In genomic region chr4:59181320-59182271, GRCm38 (mm10) we compare ENCODE assay signal across 24 mouse cellular contexts. TPM values are rescaled to one million over a fixed set of nuclear protein-coding genes. Genes with fewer than 3 reads are reported as not detected.
A peak's percentile ranks its signal among the peaks of the same experiment; 100 is the strongest.
DNase-seq lines count a peak whose midpoint lies in the region; ATAC-seq and TF ChIP-seq lines count a peak whose summit lies in the region.
"Had no signal": no experiment of that assay in that cellular context is flagged by ENCODE, and none has a peak within 500 bp of the region (broad histone marks: within the 10 kb centered on the region; RNA-seq: fewer than 3 reads in every experiment).

No protein-coding gene starts in this region.

- no peaks in the 10 kb centered on the region for H3K9me3 ChIP-seq in liver, embryonic 16.5 days (replicated peaks; ENCODE audit: control insufficient read depth, low read length)
- no peaks in the 10 kb centered on the region for H3K9me3 ChIP-seq in hindbrain, embryonic 14.5 days (ENCODE audit: control insufficient read depth, low read length)
- H3K9me3 ChIP-seq in midbrain, postnatal 0 days (ENCODE audit: low read length): no peaks in the 10 kb centered on the region
- H3K9me3 ChIP-seq: embryonic facial prominence, embryonic 13.5 days; hindbrain, embryonic 15.5 days; limb, embryonic 13.5 days; lung, embryonic 15.5 days; midbrain, embryonic 10.5 days; neural tube, embryonic 13.5 days had no signal

- no peaks in the 10 kb centered on the region for H3K36me3 ChIP-seq in liver, embryonic 16.5 days (ENCODE audit: control insufficient read depth, insufficient read depth)
- H3K36me3 ChIP-seq in hindbrain, embryonic 14.5 days (replicated peaks; ENCODE audit: control insufficient read depth, insufficient read depth): no peaks in the 10 kb centered on the region
- H3K36me3 ChIP-seq in midbrain, postnatal 0 days (ENCODE audit: insufficient read depth, low read length): no peaks in the 10 kb centered on the region
- H3K36me3 ChIP-seq: embryonic facial prominence, embryonic 13.5 days; hindbrain, embryonic 15.5 days; limb, embryonic 13.5 days; lung, embryonic 15.5 days; midbrain, embryonic 10.5 days; neural tube, embryonic 13.5 days had no signal

- peak; percentile 64 for DNase-seq in heart, adult 11 months
- no peak for DNase-seq in heart, adult 9 months (ENCODE audit: low spot score in 2 of 2)
- peak; percentile 50 for DNase-seq in 416B (ENCODE audit: low read depth)
- DNase-seq in hindbrain, embryonic 14.5 days (ENCODE audit: low spot score): no peak
- DNase-seq in midbrain, postnatal 0 days (ENCODE audit: low spot score): no peak
- DNase-seq in embryo, embryonic 10 days (ENCODE audit: low spot score): no peak
- DNase-seq: cerebellum, adult 11-12 months; heart, postnatal 14 days; right cerebral cortex, postnatal 14 days; thymus, postnatal 4 days had no signal

- peak overlapping the region; percentile 9; the same call in 1 of the 2 replicates for H3K4me2 ChIP-seq in liver, embryonic 16.5 days (ENCODE audit: low read depth, low read length)
- H3K4me2 ChIP-seq in hindbrain, embryonic 14.5 days (replicated peaks): no peak overlapping the region
- H3K4me2 ChIP-seq in midbrain, postnatal 0 days (ENCODE audit: low read depth, low read length, poor library complexity, severe bottlenecking): no peak overlapping the region
- H3K4me2 ChIP-seq: embryonic facial prominence, embryonic 13.5 days; hindbrain, embryonic 15.5 days; limb, embryonic 13.5 days; lung, embryonic 15.5 days; neural tube, embryonic 13.5 days had no signal

- no peak for TF ChIP-seq CTCF in bone marrow, adult 2 months (IDR thresholded peaks at IDR 0.05; ENCODE audit: control insufficient read depth, insufficient read depth, low read length)
- no peak for TF ChIP-seq CTCF in midbrain, postnatal 0 days (IDR thresholded peaks at IDR 0.05)

- 54% methylated on average over 5 of the region's 5 CpGs for WGBS in bone marrow, adult 2 months
- 43% methylated on average over 5 of the region's 5 CpGs for WGBS in liver, embryonic 16.5 days (ENCODE audit: insufficient replicate concordance)
- WGBS in hindbrain, embryonic 14.5 days: 36% methylated on average over 5 of the region's 5 CpGs
- WGBS in midbrain, postnatal 0 days: 30% methylated on average over 5 of the region's 5 CpGs

- TF ChIP-seq POLR2A in bone marrow, adult 2 months (IDR thresholded peaks at IDR 0.05; ENCODE audit: borderline replicate concordance, control insufficient read depth, low read depth, low read length): no peak

- H3K4me3 ChIP-seq in bone marrow, adult 2 months (replicated peaks; ENCODE audit: control insufficient read depth, low read depth, low read length): no peak overlapping the region
- H3K4me3 ChIP-seq in liver, embryonic 16.5 days (ENCODE audit: low read depth, low read length): no peak overlapping the region
- no peak overlapping the region for H3K4me3 ChIP-seq in hindbrain, embryonic 14.5 days (replicated peaks; ENCODE audit: low read length)
- H3K4me3 ChIP-seq in midbrain, postnatal 0 days (ENCODE audit: low read depth, low read length): no peak overlapping the region
- H3K4me3 ChIP-seq: embryonic facial prominence, embryonic 13.5 days; hindbrain, embryonic 15.5 days; limb, embryonic 13.5 days; lung, embryonic 15.5 days; midbrain, embryonic 10.5 days; neural tube, embryonic 13.5 days had no signal

- peaks cover 4% of the 10 kb centered on the region; the same call in 1 of the 2 replicates for H3K4me1 ChIP-seq in bone marrow, adult 2 months (ENCODE audit: control insufficient read depth, insufficient read depth, low read length)
- peaks cover 8% of the 10 kb centered on the region for H3K4me1 ChIP-seq in liver, embryonic 16.5 days (ENCODE audit: control insufficient read depth, low read depth, low read length)
- no peaks in the 10 kb centered on the region for H3K4me1 ChIP-seq in hindbrain, embryonic 14.5 days (replicated peaks; ENCODE audit: control insufficient read depth, insufficient read depth, low read length)
- no peaks in the 10 kb centered on the region for H3K4me1 ChIP-seq in midbrain, postnatal 0 days (ENCODE audit: insufficient read depth, low read length)
- H3K4me1 ChIP-seq: embryonic facial prominence, embryonic 13.5 days; hindbrain, embryonic 15.5 days; lung, embryonic 15.5 days; neural tube, embryonic 13.5 days had no signal

- ATAC-seq in liver, embryonic 16.5 days (ENCODE audit: low read depth): no peak
- ATAC-seq in hindbrain, embryonic 14.5 days (ENCODE audit: low FRiP score): no peak
- ATAC-seq in midbrain, postnatal 0 days (ENCODE audit: low FRiP score): no peak; the same call in 1 of the 2 replicates
- ATAC-seq: intestine, embryonic 16.5 days had no signal

- peak overlapping the region; percentile 48; the same call in 1 of the 2 replicates for H3K27ac ChIP-seq in bone marrow, adult 2 months (ENCODE audit: control insufficient read depth, insufficient read depth, low read depth, low read length, poor library complexity)
- no peak overlapping the region; the same call in 1 of the 2 replicates for H3K27ac ChIP-seq in liver, embryonic 16.5 days (ENCODE audit: low read length)
- H3K27ac ChIP-seq in hindbrain, embryonic 14.5 days: no peak overlapping the region
- no peak overlapping the region for H3K27ac ChIP-seq in midbrain, postnatal 0 days (ENCODE audit: low read depth, low read length)
- H3K27ac ChIP-seq: embryonic facial prominence, embryonic 13.5 days; hindbrain, embryonic 15.5 days; kidney, postnatal 0 days; limb, embryonic 13.5 days; lung, embryonic 15.5 days; midbrain, embryonic 10.5 days; neural tube, embryonic 13.5 days had no signal

- no peaks in the 10 kb centered on the region for H3K27me3 ChIP-seq in liver, embryonic 16.5 days (ENCODE audit: control insufficient read depth, insufficient read depth, low read depth, low read length)
- no peaks in the 10 kb centered on the region for H3K27me3 ChIP-seq in hindbrain, embryonic 14.5 days (ENCODE audit: control insufficient read depth, insufficient read depth, low read length)
- no peaks in the 10 kb centered on the region for H3K27me3 ChIP-seq in midbrain, postnatal 0 days (ENCODE audit: insufficient read depth, low read length)
- H3K27me3 ChIP-seq: embryonic facial prominence, embryonic 13.5 days; hindbrain, embryonic 15.5 days; limb, embryonic 13.5 days; lung, embryonic 15.5 days; neural tube, embryonic 13.5 days had no signal

- no peak overlapping the region for H3K9ac ChIP-seq in liver, embryonic 16.5 days (ENCODE audit: low read depth, low read length)
- H3K9ac ChIP-seq in hindbrain, embryonic 14.5 days: no peak overlapping the region
- no peak overlapping the region for H3K9ac ChIP-seq in midbrain, postnatal 0 days (replicated peaks; ENCODE audit: low read length, poor library complexity, severe bottlenecking)
- H3K9ac ChIP-seq: embryonic facial prominence, embryonic 13.5 days; hindbrain, embryonic 15.5 days; limb, embryonic 13.5 days; lung, embryonic 15.5 days; neural tube, embryonic 13.5 days had no signal

RNA-seq across cellular contexts. Expression of gene Ugcg, which starts 7.5 kb away (rescaled TPM):
- 17.5 and 18.7 TPM in 2 replicates for polyA plus RNA-seq in bone marrow, adult 2 months (2011; ENCODE audit: insufficient read depth, insufficient read length, low replicate concordance, missing spikeins)
- 4.6 and 4.8 TPM in 2 replicates for polyA plus RNA-seq in liver, embryonic 16.5 days (2015; fragmentation: Nextera tagmentation; extraction: Ambion mirVana)
- 22.5 and 24.7 TPM in 2 replicates for polyA plus RNA-seq in hindbrain, embryonic 14.5 days (2014; fragmentation: Nextera tagmentation; extraction: Ambion mirVana)
- 68.5 and 76.5 TPM in 2 replicates for total RNA-seq in midbrain, postnatal 0 days (2014; rRNA removed)
- 18.7 and 22.8 TPM in 2 replicates for polyA plus RNA-seq in midbrain, postnatal 0 days (2015; fragmentation: Nextera tagmentation; extraction: Ambion mirVana)

RNA-seq across cellular contexts. Expression of gene AI481877, which starts 42.8 kb away (rescaled TPM):
- polyA plus RNA-seq in bone marrow, adult 2 months (2011; ENCODE audit: insufficient read depth, insufficient read length, low replicate concordance, missing spikeins): not detected in 2 replicates
- polyA plus RNA-seq in liver, embryonic 16.5 days (2015; fragmentation: Nextera tagmentation; extraction: Ambion mirVana): not detected in 2 replicates
- not detected in 2 replicates for polyA plus RNA-seq in hindbrain, embryonic 14.5 days (2014; fragmentation: Nextera tagmentation; extraction: Ambion mirVana)
- total RNA-seq in midbrain, postnatal 0 days (2014; rRNA removed): not detected in 2 replicates
- 0.02 TPM in 1 of 2 replicates, not detected in the other for polyA plus RNA-seq in midbrain, postnatal 0 days (2015; fragmentation: Nextera tagmentation; extraction: Ambion mirVana)
- total RNA-seq: heart, adult 8-10 months; heart, postnatal 14 days; layer of hippocampus, adult 18-20 months had no signal
- polyA plus RNA-seq: cortical plate, adult 2 months; embryonic facial prominence, embryonic 13.5 days; hindbrain, embryonic 15.5 days; intestine, embryonic 16.5 days; kidney, postnatal 0 days; limb, embryonic 13.5 days; lung, embryonic 15.5 days; midbrain, embryonic 10.5 days; neural tube, embryonic 13.5 days; spleen, adult 2 months had no signal

Comparison
In these comparisons a context has a peak if more than half of its experiments do, and no peak if none do; other contexts are left out.
1. DNase-seq: peak in heart, adult 11 months (single experiment) and 416B (single experiment); none in heart, adult 9 months (0 of 2), hindbrain, embryonic 14.5 days (single experiment), midbrain, postnatal 0 days (single experiment) and embryo, embryonic 10 days (single experiment).